Mouse (Mus musculus): ENCODE measurements around the gene Syne3.

GRCm38 (mm10) chr12:105011589-105011988 lies 2.0 kb upstream of the Syne3 start:
- no peak for TF ChIP-seq CTCF (IDR thresholded peaks at IDR 0.05; ENCODE audit: control insufficient read depth, insufficient read depth, low read length)
- no peak for TF ChIP-seq POLR2A (IDR thresholded peaks at IDR 0.05; ENCODE audit: borderline replicate concordance, control insufficient read depth, low read depth, low read length)
